Mouse (Mus musculus) small intestine, adult 2 months (tissue): ENCODE data around the gene Rtf2.

ENCODE experiments used
- CTCF ChIP-seq: fragments of 200-500 bp; IDR thresholded peaks from 2 replicates; pipeline ENCODE4 v1.5.1; 2012; ENCODE audit warnings: low read depth, mild to moderate bottlenecking, control low read depth, inconsistent platforms, low read length, moderate library complexity, mixed read lengths; ENCODE audit not compliant: insufficient replicate concordance, insufficient read length; ENCODE audit errors: extremely low read depth
- POLR2A ChIP-seq: fragments of 200-500 bp; IDR thresholded peaks from 2 replicates; pipeline ENCODE4 v1.6.1; 2012; ENCODE audit warnings: low read depth, mild to moderate bottlenecking, control low read depth, inconsistent platforms, low read length, moderate library complexity

GRCm38 (mm10) chr2:172413894-172414293 lies 26.5 kb upstream of the Rtf2 start:
- no peak for TF ChIP-seq CTCF
- no peak for TF ChIP-seq POLR2A
